Mouse (Mus musculus): Measurements from ENCODE around the gene Mipep. TPM values are rescaled to one million over a fixed set of nuclear protein-coding genes. Genes with fewer than 3 reads are reported as not detected.

Gene Mipep
- total and polyA plus RNA-seq, 3 experiments = 19.1 to 26.4 TPM; not detected in 1

DNA sequence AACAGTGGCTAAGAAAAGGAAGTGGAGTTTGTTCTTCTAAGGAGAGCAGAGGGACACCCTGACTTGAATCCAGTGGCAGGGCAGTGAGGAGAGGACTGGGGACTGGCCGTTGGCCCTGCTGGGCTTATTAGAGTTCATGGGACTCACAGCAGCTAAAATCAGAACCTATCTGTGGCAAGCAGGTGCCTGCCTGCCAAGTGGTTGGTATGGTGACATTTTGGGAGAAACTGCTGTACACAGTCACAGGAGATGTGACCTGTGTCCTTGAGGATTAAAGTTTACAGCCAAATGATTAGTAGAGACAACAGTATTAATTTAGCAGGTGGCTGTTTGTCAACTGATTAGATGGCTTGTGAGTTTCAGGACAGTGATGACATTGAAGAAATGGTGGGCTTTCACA lies 21.5 kb downstream of the Mipep start:
- H3K9ac ChIP-seq (ENCODE audit: control insufficient read depth, low read depth, low read length, poor library complexity, severe bottlenecking) = no peak overlapping the region
- no peaks in the 10 kb centered on the region for H3K4me1 ChIP-seq (ENCODE audit: control insufficient read depth in 1 of 2, insufficient read depth in 2 of 2, low read length in 2 of 2)
- H3K9me3 ChIP-seq (replicated peaks; ENCODE audit: insufficient read depth, low read length) = no peaks in the 10 kb centered on the region
- H3K79me2 ChIP-seq (ENCODE audit: control insufficient read depth, insufficient read depth, low read length, poor library complexity) = no peaks in the 10 kb centered on the region
- no peak overlapping the region for H3K27ac ChIP-seq (ENCODE audit: control insufficient read depth, low read depth, low read length)
- TF ChIP-seq TBP (IDR thresholded peaks at IDR 0.05; ENCODE audit: low read depth, low read length) = no peak
- no peak for TF ChIP-seq MEF2A (IDR thresholded peaks at IDR 0.05; ENCODE audit: extremely low read depth, insufficient replicate concordance, low read depth, low read length, poor library complexity, severe bottlenecking)
- TF ChIP-seq HCFC1 (IDR thresholded peaks at IDR 0.05; ENCODE audit: low read depth, low read length) = no peak
- TF ChIP-seq MAX (IDR thresholded peaks at IDR 0.05; ENCODE audit: low read length) = no peak
- TF ChIP-seq MXI1 (IDR thresholded peaks at IDR 0.05; ENCODE audit: low read depth, low read length) = no peak
- TF ChIP-seq USF2 (IDR thresholded peaks at IDR 0.05; ENCODE audit: borderline replicate concordance in 1 of 2, insufficient read depth in 1 of 2, low read depth in 1 of 2, low read length in 2 of 2) = no peak
- TF ChIP-seq POLR2AphosphoS5 (IDR thresholded peaks at IDR 0.05; ENCODE audit: borderline replicate concordance, low read depth, low read length) = no peak
- no peak for TF ChIP-seq MYB (IDR thresholded peaks at IDR 0.05; ENCODE audit: low read depth, low read length)
- no peak overlapping the region for H3K4me3 ChIP-seq (ENCODE audit: control insufficient read depth in 1 of 2, insufficient read depth in 1 of 2, low read depth in 2 of 2, low read length in 2 of 2)
- no peak for DNase-seq (ENCODE audit: low read depth, low spot score)
- no peaks in the 10 kb centered on the region for H3K36me3 ChIP-seq (ENCODE audit: control insufficient read depth in 1 of 2, insufficient read depth in 2 of 2, low read length in 2 of 2)
- no peaks in the 10 kb centered on the region for H3K27me3 ChIP-seq (ENCODE audit: control insufficient read depth in 1 of 2, insufficient read depth in 2 of 2, low read length in 2 of 2)

GRCm38 (mm10) chr14:60806891-60807344 lies 22.5 kb downstream of the Mipep start:
- Histone ChIP-seq H3K79me2 (ENCODE audit: control insufficient read depth, insufficient read depth, low read length, poor library complexity) (no peaks in the 10 kb centered on the region), H3K9ac (ENCODE audit: control insufficient read depth, low read depth, low read length, poor library complexity, severe bottlenecking) (no peak overlapping the region), H3K9me3 (replicated peaks; ENCODE audit: insufficient read depth, low read length) (no peaks in the 10 kb centered on the region), H3K4me3 (ENCODE audit: control insufficient read depth in 1 of 2, insufficient read depth in 1 of 2, low read depth in 2 of 2, low read length in 2 of 2) (no peak overlapping the region), H3K27ac (ENCODE audit: control insufficient read depth, low read depth, low read length) (no peak overlapping the region), H3K27me3 (ENCODE audit: control insufficient read depth in 1 of 2, insufficient read depth in 2 of 2, low read length in 2 of 2) (no peaks in the 10 kb centered on the region), H3K36me3 (ENCODE audit: control insufficient read depth in 1 of 2, insufficient read depth in 2 of 2, low read length in 2 of 2) (no peaks in the 10 kb centered on the region; a peak in 1 of 4 replicates), H3K4me1 (ENCODE audit: control insufficient read depth in 1 of 2, insufficient read depth in 2 of 2, low read length in 2 of 2) (no peaks in the 10 kb centered on the region)
- no peak for DNase-seq (ENCODE audit: low read depth, low spot score)
- no peak for TF ChIP-seq POLR2AphosphoS5 (IDR thresholded peaks at IDR 0.05; ENCODE audit: borderline replicate concordance, low read depth, low read length)

GRCm38 (mm10) chr14:60809881-60810280 lies 25.5 kb downstream of the Mipep start:
- no peak for DNase-seq (ENCODE audit: low read depth, low spot score)
- Histone ChIP-seq H3K4me1 (ENCODE audit: control insufficient read depth in 1 of 2, insufficient read depth in 2 of 2, low read length in 2 of 2) (no peaks in the 10 kb centered on the region), H3K4me3 (ENCODE audit: control insufficient read depth in 1 of 2, insufficient read depth in 1 of 2, low read depth in 2 of 2, low read length in 2 of 2) (no peak overlapping the region), H3K27ac (ENCODE audit: control insufficient read depth, low read depth, low read length) (no peak overlapping the region), H3K9ac (ENCODE audit: control insufficient read depth, low read depth, low read length, poor library complexity, severe bottlenecking) (no peak overlapping the region), H3K79me2 (ENCODE audit: control insufficient read depth, insufficient read depth, low read length, poor library complexity) (no peaks in the 10 kb centered on the region), H3K27me3 (ENCODE audit: control insufficient read depth in 1 of 2, insufficient read depth in 2 of 2, low read length in 2 of 2) (no peaks in the 10 kb centered on the region), H3K36me3 (ENCODE audit: control insufficient read depth in 1 of 2, insufficient read depth in 2 of 2, low read length in 2 of 2) (no peaks in the 10 kb centered on the region; a peak in 1 of 4 replicates), H3K9me3 (replicated peaks; ENCODE audit: insufficient read depth, low read length) (no peaks in the 10 kb centered on the region)
- TF ChIP-seq SMC3 (IDR thresholded peaks at IDR 0.05; ENCODE audit: low read depth, low read length) (no peak), ZKSCAN1 (IDR thresholded peaks at IDR 0.05; ENCODE audit: low read depth, low read length) (no peak), GATA1 (IDR thresholded peaks at IDR 0.05; ENCODE audit: low read depth, low read length) (no peak), MAX (IDR thresholded peaks at IDR 0.05; ENCODE audit: low read length) (no peak), MYB (IDR thresholded peaks at IDR 0.05; ENCODE audit: low read depth, low read length) (no peak), TCF12 (IDR thresholded peaks at IDR 0.05; ENCODE audit: low read depth, low read length) (no peak), ELF1 (IDR thresholded peaks at IDR 0.05; ENCODE audit: low read depth, low read length) (no peak)

All from MEL (cell line).